Mouse (Mus musculus) spleen, adult 2 months (tissue): ENCODE data around the gene Cdk2ap1.
A peak's percentile ranks its signal among the peaks of the same experiment; 100 is the strongest.

ENCODE experiments used
- CTCF ChIP-seq: fragments of 200-500 bp; IDR thresholded peaks from 2 replicates; pipeline ENCODE4 v1.5.1; 2011; ENCODE audit warnings: mild to moderate bottlenecking, inconsistent platforms; ENCODE audit not compliant: insufficient read depth, insufficient read length, insufficient replicate concordance; ENCODE audit errors: extremely low read depth
- POLR2A ChIP-seq: fragments of 200-500 bp; IDR thresholded peaks from 2 replicates; pipeline ENCODE4 v1.6.1; 2011; ENCODE audit warnings: low read depth, low read length, inconsistent platforms

DNA sequence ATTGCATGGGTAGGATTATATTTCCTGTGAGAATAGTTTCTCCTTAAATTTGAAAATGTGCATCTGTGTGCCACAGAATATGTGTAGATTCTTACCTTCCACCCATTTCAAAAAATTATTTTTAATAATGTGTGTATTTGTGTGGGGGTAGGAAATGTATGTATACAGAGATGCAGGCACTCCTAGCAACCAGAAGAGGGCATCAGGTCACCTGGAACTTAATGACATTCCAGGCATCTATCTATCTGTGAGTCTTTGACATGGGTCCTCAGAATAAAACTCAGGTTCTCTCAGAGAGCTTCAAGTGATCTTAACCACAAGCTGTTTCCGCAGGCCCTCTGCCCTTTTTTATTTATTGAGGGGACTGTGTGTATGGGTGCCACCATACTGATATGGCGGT is 3.2 kb downstream of the Cdk2ap1 start:
- TF ChIP-seq CTCF: peak; percentile 1; the same call in 1 of the 2 replicates
- TF ChIP-seq POLR2A: no peak
